Mouse (Mus musculus) olfactory bulb, adult 2 months (tissue): ENCODE results near the gene Atg4c.

ENCODE experiments used
- CTCF ChIP-seq: fragments of 200-500 bp; IDR thresholded peaks from 2 replicates; pipeline ENCODE4 v1.5.1; 2012; ENCODE audit warnings: low read depth, mild to moderate bottlenecking, low read length, moderate library complexity; ENCODE audit not compliant: insufficient read depth
- POLR2A ChIP-seq: fragments of 200-500 bp; IDR thresholded peaks from 2 replicates; pipeline ENCODE4 v1.6.1; 2012; ENCODE audit warnings: mild to moderate bottlenecking, low read depth, low read length, moderate library complexity; ENCODE audit not compliant: insufficient read depth

DNA sequence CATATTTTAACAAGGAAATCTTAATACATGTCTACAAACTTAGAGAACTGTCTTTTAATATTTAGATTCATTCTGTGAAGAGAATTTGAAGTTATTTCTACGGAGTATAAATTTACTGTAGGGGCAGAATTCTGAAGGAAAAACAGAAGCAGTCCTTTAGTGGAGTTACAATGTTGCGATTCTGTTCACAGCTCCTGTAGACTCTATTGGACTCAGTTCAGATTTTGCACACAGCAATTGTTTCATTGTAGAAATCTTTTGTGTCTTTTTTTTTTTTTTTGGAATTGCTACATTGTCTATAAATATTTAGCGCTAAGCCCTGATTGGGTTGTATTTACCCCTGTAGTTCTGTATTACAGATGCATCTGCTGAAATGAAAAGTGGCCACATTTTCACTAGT is 79.7 kb downstream of the Atg4c start:
- TF ChIP-seq CTCF (no peak), POLR2A (no peak)
